Mouse (Mus musculus): ENCODE data around the gene Dock3.

DNA sequence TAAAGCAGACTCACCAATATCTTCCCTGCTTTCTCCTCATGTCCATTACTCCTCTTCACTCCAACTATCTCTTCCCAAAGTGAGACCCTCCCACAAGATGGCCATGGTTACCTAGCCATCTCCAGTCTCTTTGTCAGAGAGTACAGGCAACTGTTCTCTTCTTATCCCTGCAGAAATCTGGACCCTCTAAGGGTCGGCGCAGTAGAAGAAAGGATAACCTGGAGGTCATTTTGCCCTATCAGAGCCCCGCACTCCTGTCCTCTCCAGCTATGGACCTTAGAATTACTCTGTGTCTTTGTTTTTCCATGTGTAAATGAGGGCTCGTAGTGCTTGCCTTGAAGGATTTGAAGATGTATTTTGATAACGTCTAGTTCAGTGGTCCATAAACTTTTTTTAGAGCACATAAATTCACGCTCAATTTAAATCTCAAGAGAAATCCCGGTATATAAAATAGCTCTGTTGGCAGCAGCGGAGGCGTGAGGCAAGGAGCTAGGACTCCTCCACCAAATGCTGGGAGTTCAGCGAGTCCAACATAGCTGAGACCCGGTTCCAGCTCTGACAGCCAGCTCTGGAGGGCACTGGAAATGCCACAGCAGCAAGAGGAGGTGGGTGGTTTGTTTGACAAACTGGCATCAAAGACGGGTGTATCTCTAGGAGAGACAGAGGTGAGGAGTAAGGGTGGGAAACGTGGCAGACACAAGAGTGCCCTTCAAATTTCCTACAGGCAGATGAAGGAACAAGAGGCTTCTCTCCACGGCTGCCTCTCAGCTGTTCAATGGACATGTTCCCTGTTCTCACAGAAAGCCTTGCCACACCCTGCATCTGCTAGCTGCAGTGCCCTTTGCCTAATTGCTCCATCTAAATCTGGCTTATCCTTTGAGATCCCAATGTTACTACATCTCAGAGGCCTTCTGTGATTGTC lies 19.0 kb upstream of the Dock3 start:
- TF ChIP-seq POLR2A (IDR thresholded peaks at IDR 0.05; ENCODE audit: low read depth, low read length): no peak
- TF ChIP-seq CTCF (conservative IDR thresholded peaks at IDR 0.05; ENCODE audit: insufficient read depth, insufficient read length, low read depth, low read length): no peak
